Mouse (Mus musculus) spleen, adult 2 months (tissue): ENCODE data around the gene Slc12a4. TPM values are rescaled to one million over a fixed set of nuclear protein-coding genes. Genes with fewer than 3 reads are reported as not detected.

Experiments
- DNase-seq, 2 experiments: peaks; one replicate each; pipeline versions ENCODE4 v3.0.0 to v3.0.0-alpha.2; 2012 to 2021; ENCODE audit warnings: low spot score in 2 of 2, low read depth in 1 of 2
- H3K27ac ChIP-seq: fragments of 200-500 bp; 2 replicates; pipeline ENCODE4 v1.5.1; 2012; ENCODE audit warnings: low read length, inconsistent platforms; ENCODE audit not compliant: insufficient read depth
- H3K27me3 ChIP-seq: fragments of 200-500 bp; 2 replicates; pipeline ENCODE4 v1.6.1; 2012; ENCODE audit warnings: mild to moderate bottlenecking, moderate library complexity, low read length, inconsistent platforms; ENCODE audit not compliant: control insufficient read depth, insufficient read depth
- H3K36me3 ChIP-seq: fragments of 200-500 bp; 2 replicates; pipeline ENCODE4 v1.6.1; 2012; ENCODE audit warnings: mild to moderate bottlenecking, low read length, inconsistent platforms; ENCODE audit not compliant: control insufficient read depth, insufficient read depth
- H3K4me1 ChIP-seq: fragments of 200-500 bp; 2 replicates; pipeline ENCODE4 v1.6.1; 2011; ENCODE audit warnings: inconsistent platforms; ENCODE audit not compliant: control insufficient read depth, insufficient read depth, insufficient read length
- H3K4me3 ChIP-seq: fragments of 200-500 bp; 2 replicates; pipeline ENCODE4 v1.5.1; 2011; ENCODE audit warnings: mild to moderate bottlenecking, inconsistent platforms; ENCODE audit not compliant: insufficient read depth, insufficient read length; ENCODE audit errors: extremely low read depth
- CTCF ChIP-seq: fragments of 200-500 bp; IDR thresholded peaks from 2 replicates; pipeline ENCODE4 v1.5.1; 2011; ENCODE audit warnings: mild to moderate bottlenecking, inconsistent platforms; ENCODE audit not compliant: insufficient read depth, insufficient read length, insufficient replicate concordance; ENCODE audit errors: extremely low read depth
- POLR2A ChIP-seq: fragments of 200-500 bp; IDR thresholded peaks from 2 replicates; pipeline ENCODE4 v1.6.1; 2011; ENCODE audit warnings: low read depth, low read length, inconsistent platforms
- WGBS: fragments of 180-500 bp; shearing (Covaris S2); methylation state at CpG from one replicate; pipeline ENCODE4 v1.1.7; 2018; 5-methylcytosine and 5-hydroxymethylcytosine counted together
- polyA plus RNA-seq: library from polyadenylated mRNA; depleted of rRNA; stranded (reverse); fragments of >200 nt; gene quantifications from 2 replicates; pipeline ENCODE4 v1.2.3, GENCODE M21; 2012

Slc12a4 gene
- polyA plus RNA-seq, 1 experiment: 25.1 TPM

GRCm38 (mm10) chr8:105933762-105934161 lies 32.1 kb downstream of the Slc12a4 start, which contains the start of gene Ctrl:
TSS of gene Ctrl (minus strand) at chr8:105933862.
- no peak within 1 kb of the TSS for H3K27ac ChIP-seq
- peaks cover 15% of the 10 kb centered on the region for H3K36me3 ChIP-seq
- DNase-seq: no peak
- peaks cover 3% of the 10 kb centered on the region; the same call in 1 of the 2 replicates for H3K4me1 ChIP-seq
- no peak for TF ChIP-seq CTCF
- no peak for TF ChIP-seq POLR2A
- no peaks in the 10 kb centered on the region for H3K27me3 ChIP-seq
- 88% methylated on average over 2 of the region's 2 CpGs for WGBS
- no peak within 1 kb of the TSS for H3K4me3 ChIP-seq

GRCm38 (mm10) chr8:105932525-105932924 lies 33.4 kb downstream of the Slc12a4 start:
- H3K4me1 ChIP-seq: peaks cover 3% of the 10 kb centered on the region; the same call in 1 of the 2 replicates
- no peak overlapping the region for H3K4me3 ChIP-seq
- no peaks in the 10 kb centered on the region for H3K27me3 ChIP-seq
- no peak overlapping the region for H3K27ac ChIP-seq
- H3K36me3 ChIP-seq: peaks cover 15% of the 10 kb centered on the region
- WGBS: 94% methylated on average over 11 of the region's 11 CpGs
- TF ChIP-seq CTCF (no peak), POLR2A (no peak)
- no peak for DNase-seq

- no peak overlapping the region for H3K4me3 ChIP-seq
- 93% methylated on average over 3 of the region's 3 CpGs for WGBS
- TF ChIP-seq CTCF: no peak
- no peak for TF ChIP-seq POLR2A
- H3K27ac ChIP-seq: no peak overlapping the region
- no peaks in the 10 kb centered on the region for H3K4me1 ChIP-seq
- DNase-seq: no peak
- peaks cover 16% of the 10 kb centered on the region for H3K36me3 ChIP-seq
- no peaks in the 10 kb centered on the region for H3K27me3 ChIP-seq
Measured at GRCm38 (mm10) chr8:105931271-105931670, 34.6 kb downstream of the Slc12a4 start.

GRCm38 (mm10) chr8:105930602-105931001 lies 35.3 kb downstream of the Slc12a4 start:
- DNase-seq: peak; percentile 53 to 82
- no peaks in the 10 kb centered on the region for H3K27me3 ChIP-seq
- 35% methylated on average over 8 of the region's 8 CpGs for WGBS
- no peak for TF ChIP-seq POLR2A
- TF ChIP-seq CTCF: peak; percentile 86; the same call in 1 of the 2 replicates
- no peaks in the 10 kb centered on the region for H3K4me1 ChIP-seq
- H3K4me3 ChIP-seq: no peak overlapping the region
- no peak overlapping the region for H3K27ac ChIP-seq
- peaks cover 11% of the 10 kb centered on the region for H3K36me3 ChIP-seq

GRCm38 (mm10) chr8:105925123-105925522 lies 40.8 kb downstream of the Slc12a4 start:
- no peak for DNase-seq
- Histone ChIP-seq H3K27ac (no peak overlapping the region), H3K27me3 (no peaks in the 10 kb centered on the region), H3K36me3 (peaks cover 4% of the 10 kb centered on the region), H3K4me3 (no peak overlapping the region), H3K4me1 (no peaks in the 10 kb centered on the region; the same call in 1 of the 2 replicates)
- 93% methylated on average over 3 of the region's 3 CpGs for WGBS
- no peak for TF ChIP-seq POLR2A
- no peak for TF ChIP-seq CTCF

GRCm38 (mm10) chr8:105919390-105919789 lies 46.5 kb downstream of the Slc12a4 start:
- no peaks in the 10 kb centered on the region for H3K27me3 ChIP-seq
- no peaks in the 10 kb centered on the region; the same call in 1 of the 2 replicates for H3K36me3 ChIP-seq
- H3K27ac ChIP-seq: no peak overlapping the region
- no peak overlapping the region for H3K4me3 ChIP-seq
- no peak for DNase-seq
- no peaks in the 10 kb centered on the region; the same call in 1 of the 2 replicates for H3K4me1 ChIP-seq
- TF ChIP-seq POLR2A (no peak), CTCF (no peak)
- WGBS: 73% methylated on average over 3 of the region's 3 CpGs

- no peak for TF ChIP-seq POLR2A
- Histone ChIP-seq H3K4me3 (peak overlapping the region; percentile 91), H3K27ac (peak overlapping the region; percentile 84), H3K4me1 (no peaks in the 10 kb centered on the region), H3K27me3 (no peaks in the 10 kb centered on the region), H3K36me3 (no peaks in the 10 kb centered on the region)
- 23% methylated on average over 16 of the region's 16 CpGs for WGBS
- DNase-seq: peak in 1 of 2 experiments; percentile 28
Measured at GRCm38 (mm10) chr8:105900941-105901616, 64.8 kb downstream of the Slc12a4 start.
